Mouse (Mus musculus) bone marrow macrophage, adult 2 months (primary cell): ENCODE results near the gene Timm22.

ENCODE experiments used
- CTCF ChIP-seq: IDR thresholded peaks from 2 replicates; pipeline ENCODE4 v1.5.1; 2012; ENCODE audit warnings: low read depth, mild to moderate bottlenecking, low read length, moderate library complexity
- POLR2A ChIP-seq: IDR thresholded peaks from 2 replicates; pipeline ENCODE4 v1.6.1; 2012; ENCODE audit warnings: mild to moderate bottlenecking, low read depth, low read length, borderline replicate concordance

DNA sequence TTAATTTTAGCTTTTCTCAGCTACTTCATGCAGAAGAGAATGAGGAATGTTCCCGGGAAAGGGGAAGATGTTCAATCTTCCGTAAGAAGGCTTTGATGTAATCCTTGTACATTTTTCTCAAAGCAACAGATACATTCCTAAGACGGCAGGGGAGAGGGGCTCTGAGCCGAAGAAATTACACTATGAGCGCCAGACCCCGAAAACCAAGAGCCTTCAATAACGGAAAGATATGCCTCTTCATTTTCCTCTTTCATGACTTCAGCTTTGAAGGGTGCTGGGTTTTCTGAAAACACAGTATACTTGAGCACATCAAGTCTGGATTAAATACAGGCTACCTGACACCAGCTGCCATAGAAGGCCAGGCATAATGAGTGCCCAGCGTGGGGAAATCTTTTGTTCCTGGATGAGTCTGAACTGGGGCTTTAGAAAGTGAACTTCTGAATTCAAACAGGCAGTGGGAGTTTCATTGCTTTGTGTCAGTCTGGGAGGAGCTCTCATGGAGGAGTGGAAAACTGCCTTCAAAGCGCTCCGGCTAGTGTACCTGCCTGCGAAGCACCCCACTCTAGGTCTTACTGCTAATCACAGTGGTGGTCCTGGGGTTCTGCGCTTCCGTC is 23.9 kb upstream of the Timm22 start:
- TF ChIP-seq POLR2A (no peak), CTCF (no peak)
